Mouse (Mus musculus) adrenal gland, postnatal 25 days (tissue): ENCODE data around the gene Rab20. TPM values are rescaled to one million over a fixed set of nuclear protein-coding genes. Genes with fewer than 3 reads are reported as not detected.
A peak's percentile ranks its signal among the peaks of the same experiment; 100 is the strongest.
"Not testable (repeated sequence)": the region's sequence is repeated elsewhere in the genome, so short reads cannot be mapped to it uniquely, and the experiment has no call there.

Source experiments
- DNase-seq: peaks from one replicate; pipeline ENCODE4 v3.0.0; 2021; ENCODE audit warnings: mixed read lengths
- total RNA-seq: library from RNA; stranded (reverse); gene quantifications from 2 replicates; pipeline ENCODE4 v1.2.3, GENCODE M21; 2021

Gene Rab20
- total RNA-seq, 1 experiment from 2014 or later: 11.4 TPM

GRCm38 (mm10) chr8:11481876-11482275 lies 3.4 kb upstream of the Rab20 start:
- DNase-seq: no peak

GRCm38 (mm10) chr8:11479591-11479990 lies 1.1 kb upstream of the Rab20 start:
- DNase-seq: no peak

- DNase-seq: no peak
Measured at GRCm38 (mm10) chr8:11478807-11479527, 457 bp upstream of the Rab20 start.

- DNase-seq: no peak
Measured at GRCm38 (mm10) chr8:11477178-11477553, 1.3 kb downstream of the Rab20 start.

- DNase-seq: peak; percentile 67
Measured at GRCm38 (mm10) chr8:11476338-11477177, 2.0 kb downstream of the Rab20 start.

- DNase-seq: no peak
Measured at GRCm38 (mm10) chr8:11475876-11476275, 2.6 kb downstream of the Rab20 start.

- no peak for DNase-seq
Measured at GRCm38 (mm10) chr8:11475397-11475796, 3.1 kb downstream of the Rab20 start.

- no peak for DNase-seq
Measured at GRCm38 (mm10) chr8:11473072-11473471, 5.4 kb downstream of the Rab20 start.

- DNase-seq: no peak
Measured at GRCm38 (mm10) chr8:11471309-11471708, 7.2 kb downstream of the Rab20 start.

GRCm38 (mm10) chr8:11470694-11471093 lies 7.8 kb downstream of the Rab20 start:
- no peak for DNase-seq

- peak; percentile 54 for DNase-seq
Measured at GRCm38 (mm10) chr8:11469095-11469494, 9.4 kb downstream of the Rab20 start.

- not testable (repeated sequence) for DNase-seq
Measured at GRCm38 (mm10) chr8:11466528-11466927, 12.0 kb downstream of the Rab20 start.

GRCm38 (mm10) chr8:11465619-11466018 lies 12.9 kb downstream of the Rab20 start:
- no peak for DNase-seq

- no peak for DNase-seq
Measured at GRCm38 (mm10) chr8:11464707-11464964, 13.9 kb downstream of the Rab20 start.

- DNase-seq: peak; percentile 44
Measured at GRCm38 (mm10) chr8:11463889-11464706, 14.4 kb downstream of the Rab20 start.

GRCm38 (mm10) chr8:11463541-11463888 lies 15.0 kb downstream of the Rab20 start:
- DNase-seq: no peak

- no peak for DNase-seq
Measured at GRCm38 (mm10) chr8:11462641-11463040, 15.9 kb downstream of the Rab20 start.

- DNase-seq: peak; percentile 77
Measured at GRCm38 (mm10) chr8:11461847-11462246, 16.7 kb downstream of the Rab20 start.

GRCm38 (mm10) chr8:11460934-11461333 lies 17.6 kb downstream of the Rab20 start:
- DNase-seq: peak; percentile 45

- DNase-seq: no peak
Measured at GRCm38 (mm10) chr8:11459016-11459415, 19.5 kb downstream of the Rab20 start.

- DNase-seq: no peak
Measured at GRCm38 (mm10) chr8:11457981-11458836, 20.3 kb downstream of the Rab20 start.

- DNase-seq: no peak
Measured at GRCm38 (mm10) chr8:11457278-11457677, 21.2 kb downstream of the Rab20 start.
